Mouse (Mus musculus) olfactory bulb, adult 2 months (tissue): ENCODE results near the gene Six2. TPM values are rescaled to one million over a fixed set of nuclear protein-coding genes. Genes with fewer than 3 reads are reported as not detected.

Experiments
- H3K27ac ChIP-seq: fragments of 200-500 bp; 2 replicates; pipeline ENCODE4 v1.5.1; 2012; ENCODE audit warnings: low read depth, low read length; ENCODE audit not compliant: insufficient read depth
- H3K4me1 ChIP-seq: fragments of 200-500 bp; 2 replicates; pipeline ENCODE4 v1.6.1; 2012; ENCODE audit warnings: low read length; ENCODE audit not compliant: control insufficient read depth, insufficient read depth
- H3K4me3 ChIP-seq: fragments of 200-500 bp; 2 replicates; pipeline ENCODE4 v1.5.1; 2012; ENCODE audit warnings: mild to moderate bottlenecking, low read depth, low read length, moderate library complexity; ENCODE audit not compliant: insufficient read depth
- CTCF ChIP-seq: fragments of 200-500 bp; IDR thresholded peaks from 2 replicates; pipeline ENCODE4 v1.5.1; 2012; ENCODE audit warnings: low read depth, mild to moderate bottlenecking, low read length, moderate library complexity; ENCODE audit not compliant: insufficient read depth
- POLR2A ChIP-seq: fragments of 200-500 bp; IDR thresholded peaks from 2 replicates; pipeline ENCODE4 v1.6.1; 2012; ENCODE audit warnings: mild to moderate bottlenecking, low read depth, low read length, moderate library complexity; ENCODE audit not compliant: insufficient read depth
- WGBS: fragments of 180-500 bp; shearing (Covaris S2); methylation state at CpG from one replicate; pipeline ENCODE4 v1.1.7; 2018; 5-methylcytosine and 5-hydroxymethylcytosine counted together
- polyA plus RNA-seq: library from polyadenylated mRNA; stranded (reverse); fragments of >200 nt; gene quantifications from 2 replicates; pipeline ENCODE4 v1.2.4, GENCODE M21; 2012; ENCODE audit warnings: low replicate concordance; ENCODE audit not compliant: missing spikeins, insufficient read depth, insufficient read length

Six2 gene
- polyA plus RNA-seq, 1 experiment: not detected

DNA sequence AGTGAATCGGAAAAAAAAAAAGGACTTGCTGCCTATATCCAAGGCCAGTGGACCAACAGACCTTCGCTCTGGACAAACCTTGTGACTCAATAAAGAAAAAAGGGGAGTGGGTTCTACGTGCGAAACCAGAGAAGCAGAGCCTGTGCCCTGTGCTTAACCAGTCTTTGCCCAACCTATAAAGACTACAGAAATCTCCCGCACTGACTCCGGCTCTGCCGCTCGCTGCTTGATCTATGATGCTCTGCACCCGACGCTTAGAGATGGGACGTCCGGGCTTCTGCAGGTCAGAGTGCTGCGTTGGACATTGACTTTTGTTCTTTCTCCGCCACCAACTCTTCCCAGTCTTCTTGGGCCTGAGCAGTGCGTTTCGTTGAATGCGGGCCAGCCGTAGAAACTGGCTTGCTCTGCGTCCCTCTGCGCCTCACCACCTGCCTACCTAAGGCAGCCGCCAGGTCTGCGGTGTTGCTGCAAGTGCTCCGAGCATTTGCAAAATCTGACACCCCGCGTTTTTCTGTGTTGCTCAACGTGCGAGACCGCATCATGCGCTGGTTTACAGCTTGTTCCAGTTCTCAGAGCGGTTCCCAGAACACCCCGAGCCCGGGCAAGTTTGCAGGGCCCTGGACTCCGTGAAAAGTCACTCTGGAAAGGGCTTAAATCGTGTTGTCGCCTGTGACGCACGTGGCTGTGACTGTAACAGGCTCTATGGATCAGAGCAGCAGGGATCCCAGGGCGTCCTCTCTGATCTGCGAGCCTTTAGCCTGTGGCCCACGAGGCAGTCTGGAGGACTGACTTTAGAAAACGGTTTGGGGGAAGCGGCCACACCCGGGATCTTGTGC lies 3.8 kb upstream of the Six2 start:
- TF ChIP-seq CTCF: no peak
- no peak for TF ChIP-seq POLR2A
- no peak overlapping the region for H3K27ac ChIP-seq
- H3K4me1 ChIP-seq: peaks cover 16% of the 10 kb centered on the region
- WGBS: 9% methylated on average over 43 of the region's 43 CpGs
- no peak overlapping the region for H3K4me3 ChIP-seq

- TF ChIP-seq CTCF (no peak), POLR2A (no peak)
- WGBS: 9% methylated on average over 4 of the region's 4 CpGs
- H3K4me3 ChIP-seq: no peak overlapping the region
- H3K4me1 ChIP-seq: peaks cover 16% of the 10 kb centered on the region
- no peak overlapping the region for H3K27ac ChIP-seq
These were observed 2.9 kb upstream of the Six2 start for GRCm38 (mm10) chr17:85690969-85691335.

DNA sequence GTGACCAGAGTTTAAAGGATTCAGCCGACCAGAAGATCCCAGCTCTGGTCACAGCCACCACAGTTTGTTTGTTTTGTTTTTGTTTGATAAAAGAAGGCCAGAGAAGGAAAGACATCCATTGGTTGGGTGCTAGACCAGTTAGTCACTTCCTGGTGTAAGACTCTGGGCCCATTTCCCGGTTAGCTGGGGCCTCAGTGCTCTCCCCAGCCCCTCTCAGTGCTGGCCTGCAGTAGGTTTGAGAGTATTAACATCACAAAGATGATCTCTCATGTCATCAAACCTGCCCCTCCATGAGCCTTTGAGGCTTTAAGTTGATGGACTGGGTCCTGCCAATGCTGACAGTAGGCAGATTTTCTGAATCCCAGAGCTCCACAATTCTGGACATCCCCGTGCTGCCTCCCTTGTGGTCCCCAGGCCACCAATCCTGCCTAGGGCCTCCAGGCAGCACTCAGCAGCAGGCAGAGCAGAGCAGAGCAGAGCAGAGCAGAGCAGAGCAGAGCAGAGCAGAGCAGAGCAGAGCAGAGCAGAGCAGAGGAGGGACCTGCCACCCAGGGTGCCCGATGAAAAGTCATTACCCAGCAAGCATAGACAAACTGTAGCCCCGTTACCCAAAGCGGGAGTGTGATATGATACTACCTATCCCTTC lies 2.4 kb upstream of the Six2 start:
- no peak overlapping the region for H3K4me3 ChIP-seq
- H3K27ac ChIP-seq: no peak overlapping the region
- TF ChIP-seq POLR2A (no peak), CTCF (no peak)
- 16% methylated on average over 6 of the region's 6 CpGs for WGBS
- H3K4me1 ChIP-seq: peaks cover 16% of the 10 kb centered on the region

DNA sequence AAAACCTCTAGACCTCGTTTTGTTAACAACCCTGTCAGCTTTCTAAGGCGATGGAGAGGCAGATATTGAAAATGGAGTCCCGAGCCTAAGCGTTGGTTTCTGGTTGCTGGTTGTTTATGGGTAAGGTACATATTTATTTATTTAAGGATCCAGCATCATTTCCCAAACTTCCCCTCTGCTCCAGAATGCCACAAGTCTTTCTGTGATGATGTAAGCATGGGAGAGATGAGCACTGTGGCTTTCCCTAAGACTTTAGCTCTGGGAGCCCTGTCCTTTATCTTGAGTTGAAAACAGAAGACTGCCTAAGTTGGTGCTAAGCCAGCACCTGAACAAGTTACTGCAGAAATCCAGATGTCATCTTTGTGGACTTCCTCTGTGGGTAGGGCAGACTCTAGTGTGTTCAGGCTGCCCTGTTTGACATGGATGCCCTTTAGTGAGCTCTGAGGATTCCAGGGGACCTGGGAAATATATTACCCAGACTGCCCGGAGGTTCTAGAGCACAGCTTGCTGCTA lies 1.8 kb upstream of the Six2 start:
- Histone ChIP-seq H3K27ac (no peak overlapping the region), H3K4me3 (no peak overlapping the region), H3K4me1 (peaks cover 16% of the 10 kb centered on the region)
- WGBS: 20% methylated on average over 5 of the region's 5 CpGs
- no peak for TF ChIP-seq CTCF
- no peak for TF ChIP-seq POLR2A

- 2% methylated on average over 35 of the region's 35 CpGs for WGBS
- TF ChIP-seq POLR2A (no peak), CTCF (no peak)
- Histone ChIP-seq H3K4me1 (peaks cover 16% of the 10 kb centered on the region), H3K27ac (no peak overlapping the region), H3K4me3 (no peak overlapping the region)
These were observed 1.1 kb upstream of the Six2 start for GRCm38 (mm10) chr17:85688911-85689806.

DNA sequence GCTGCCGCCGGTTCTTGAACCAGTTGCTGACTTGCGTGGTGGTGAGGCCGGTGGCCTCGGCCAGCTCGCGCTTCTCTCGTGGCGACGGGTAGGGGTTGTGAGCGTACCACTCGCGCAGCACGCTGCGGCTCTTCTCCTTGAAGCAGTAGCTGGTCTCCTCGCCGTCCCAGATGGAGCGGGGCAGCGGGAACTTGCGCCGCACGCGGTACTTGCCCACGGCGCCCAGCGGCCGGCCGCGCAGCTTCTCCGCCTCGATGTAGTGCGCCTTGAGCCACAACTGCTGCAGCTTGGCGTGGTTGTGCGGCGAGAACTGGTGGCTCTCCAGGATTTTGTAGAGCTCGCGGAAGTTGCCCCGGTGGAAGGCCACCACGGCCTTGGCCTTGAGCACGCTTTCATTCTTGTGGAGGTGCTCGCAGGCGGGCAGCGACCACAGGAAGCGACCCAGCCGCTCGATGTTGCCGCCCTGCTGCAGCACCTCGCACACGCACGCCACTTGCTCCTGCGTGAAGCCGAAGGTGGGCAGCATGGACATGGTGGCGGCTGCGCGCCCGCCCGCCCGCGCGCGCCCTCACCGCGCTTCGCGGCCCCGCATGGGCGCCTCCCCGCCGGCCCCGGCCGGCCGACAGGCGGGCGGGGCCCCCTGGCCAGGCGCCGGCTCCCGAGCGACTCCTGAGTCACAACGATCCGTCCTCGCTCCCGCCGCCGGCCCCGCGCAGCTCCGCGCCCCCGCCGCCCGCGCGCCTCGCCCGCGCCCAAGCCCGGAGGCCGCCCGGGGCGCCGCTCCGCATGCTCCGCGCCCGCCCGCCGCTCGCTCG lies 446 bp downstream of the Six2 start:
- 7% methylated on average over 109 of the region's 109 CpGs for WGBS
- Histone ChIP-seq H3K27ac (no peak overlapping the region), H3K4me3 (peak overlapping the region; percentile 31), H3K4me1 (peaks cover 16% of the 10 kb centered on the region)
- TF ChIP-seq CTCF (no peak), POLR2A (no peak)

DNA sequence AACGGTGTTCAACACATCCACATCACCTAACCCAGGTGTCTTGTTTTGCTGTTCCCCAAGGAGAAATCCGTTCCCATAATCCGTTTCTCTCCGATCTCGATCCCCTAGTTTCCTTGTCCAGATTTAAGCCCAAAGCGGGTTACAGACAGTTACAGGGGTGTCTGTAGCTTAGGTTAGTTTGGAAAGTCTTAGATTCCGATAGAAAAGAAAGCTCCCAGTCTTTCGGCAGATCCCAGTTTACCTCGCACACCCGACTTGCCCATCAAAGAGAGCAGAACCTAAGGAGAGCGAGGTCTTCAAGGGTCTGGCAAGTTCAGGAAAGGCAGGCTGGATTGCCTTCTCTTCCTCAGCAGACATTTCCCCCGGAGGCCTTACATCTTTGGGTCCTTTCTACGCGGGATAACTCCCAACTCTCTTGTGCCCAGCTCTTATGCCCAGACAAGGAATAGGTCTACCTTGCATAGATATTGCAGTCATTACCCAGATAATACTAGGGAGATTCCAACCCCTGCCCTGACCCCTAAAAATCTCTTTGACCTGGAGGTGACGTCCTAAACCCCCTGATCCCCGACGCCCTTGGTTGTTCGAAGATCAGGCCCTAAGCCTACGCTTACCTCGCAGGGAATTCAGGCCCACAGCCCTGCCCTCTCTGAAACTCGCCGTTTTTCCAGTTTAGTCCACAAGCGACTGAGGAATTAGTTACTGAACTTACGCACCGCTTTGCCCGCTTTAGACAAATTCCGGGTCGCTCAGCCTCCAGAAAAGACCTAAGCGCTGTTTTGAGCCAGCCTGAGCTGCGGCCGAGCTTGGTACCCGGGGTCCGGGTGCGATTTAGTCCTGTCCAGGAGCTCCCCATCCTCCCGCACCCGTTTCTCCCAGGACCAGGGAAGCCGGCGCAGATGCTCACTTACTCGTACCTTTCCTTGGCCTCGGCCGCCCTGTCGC lies 1.3 kb downstream of the Six2 start:
- no peak overlapping the region for H3K4me3 ChIP-seq
- no peak overlapping the region for H3K27ac ChIP-seq
- WGBS: 8% methylated on average over 42 of the region's 42 CpGs
- no peak for TF ChIP-seq POLR2A
- no peak for TF ChIP-seq CTCF
- peaks cover 16% of the 10 kb centered on the region for H3K4me1 ChIP-seq
